Mouse (Mus musculus): ENCODE data around the gene Abcc12. TPM values are rescaled to one million over a fixed set of nuclear protein-coding genes. Genes with fewer than 3 reads are reported as not detected.
A peak's percentile ranks its signal among the peaks of the same experiment; 100 is the strongest.

Abcc12 gene
- polyA plus RNA-seq, 1 experiment from 2014 or later: 0.05 TPM

GRCm38 (mm10) chr8:86535791-86536662 lies 44.5 kb downstream of the Abcc12 start:
- 54% methylated on average over 11 of the region's 11 CpGs for WGBS
- H3K27ac ChIP-seq (ENCODE audit: low read depth, low read length): no peak overlapping the region
- H3K9me3 ChIP-seq (ENCODE audit: control insufficient read depth, low read length): no peaks in the 10 kb centered on the region
- H3K4me1 ChIP-seq (ENCODE audit: control insufficient read depth, insufficient read depth, low read length): peaks cover 9% of the 10 kb centered on the region
- H3K4me2 ChIP-seq: no peak overlapping the region
- DNase-seq (ENCODE audit: low spot score, missing footprints): peak; percentile 94
- H3K27me3 ChIP-seq (ENCODE audit: control insufficient read depth, insufficient read depth, low read length): 0 out of 2 replicates have a peak, but pooled peaks cover 2% of the 10 kb centered on the region
- H3K9ac ChIP-seq (ENCODE audit: low read length): no peak overlapping the region; the same call in 1 of the 2 replicates
- no peaks in the 10 kb centered on the region for H3K36me3 ChIP-seq (ENCODE audit: control insufficient read depth, insufficient read depth, low read length)
- no peak overlapping the region for H3K4me3 ChIP-seq (ENCODE audit: low read depth, low read length)
- ATAC-seq (ENCODE audit: low FRiP score): peak; percentile 63

DNA sequence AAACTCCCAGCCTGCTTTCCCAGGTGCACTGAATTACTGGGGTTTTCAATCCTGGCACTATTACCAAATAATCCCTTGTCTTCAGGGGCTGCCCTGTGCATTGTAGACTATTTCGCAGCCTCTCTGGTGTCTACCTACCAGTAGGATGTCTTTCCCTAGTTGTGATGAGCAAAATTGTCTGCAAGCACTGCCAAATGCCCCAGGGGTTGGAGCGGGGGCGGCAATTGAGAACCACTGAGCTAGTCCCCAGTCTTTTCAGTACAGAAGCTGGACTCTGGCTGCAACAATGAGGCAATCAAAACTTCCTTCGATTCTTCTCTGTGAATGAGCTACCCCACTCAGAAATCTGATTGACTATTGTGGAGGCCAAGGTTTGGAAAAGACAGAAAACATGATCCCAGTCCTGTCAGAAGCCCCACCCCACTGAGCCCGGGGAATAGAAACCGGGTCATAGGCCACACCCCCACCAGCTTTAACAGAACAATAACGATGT lies 45.4 kb downstream of the Abcc12 start:
- H3K27me3 ChIP-seq (ENCODE audit: control insufficient read depth, insufficient read depth, low read length): 0 out of 2 replicates have a peak, but pooled peaks cover 2% of the 10 kb centered on the region
- no peak overlapping the region for H3K9ac ChIP-seq (ENCODE audit: low read length)
- no peak for ATAC-seq (ENCODE audit: low FRiP score)
- H3K4me2 ChIP-seq: no peak overlapping the region
- DNase-seq (ENCODE audit: low spot score, missing footprints): no peak
- H3K36me3 ChIP-seq (ENCODE audit: control insufficient read depth, insufficient read depth, low read length): no peaks in the 10 kb centered on the region
- H3K4me1 ChIP-seq (ENCODE audit: control insufficient read depth, insufficient read depth, low read length): peaks cover 9% of the 10 kb centered on the region
- H3K4me3 ChIP-seq (ENCODE audit: low read depth, low read length): no peak overlapping the region
- no peak overlapping the region for H3K27ac ChIP-seq (ENCODE audit: low read depth, low read length)
- 61% methylated on average over 7 of the region's 7 CpGs for WGBS
- H3K9me3 ChIP-seq (ENCODE audit: control insufficient read depth, low read length): no peaks in the 10 kb centered on the region

DNA sequence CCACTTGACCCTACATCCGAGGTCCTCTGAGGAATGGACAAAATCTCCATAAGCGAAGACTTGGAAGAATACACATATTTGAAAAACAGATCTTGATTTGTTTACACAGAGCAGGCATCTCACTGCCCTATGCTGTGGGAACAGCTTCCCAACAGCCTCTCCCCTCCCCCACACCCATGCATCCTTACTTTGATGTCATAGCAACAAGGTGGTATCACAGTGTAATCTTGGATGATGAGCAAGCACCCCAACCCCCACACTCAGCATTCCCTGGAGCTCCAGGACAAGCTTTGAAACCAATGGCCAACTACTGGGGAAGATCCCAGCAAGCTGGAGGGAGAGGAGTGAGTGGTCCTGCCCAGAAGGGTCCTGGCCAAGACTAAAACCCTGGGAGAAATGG lies 50.8 kb downstream of the Abcc12 start:
- Histone ChIP-seq H3K9ac (ENCODE audit: low read length) (no peak overlapping the region), H3K27me3 (ENCODE audit: control insufficient read depth, insufficient read depth, low read length) (no peaks in the 10 kb centered on the region), H3K4me3 (ENCODE audit: low read depth, low read length) (no peak overlapping the region), H3K9me3 (ENCODE audit: control insufficient read depth, low read length) (no peaks in the 10 kb centered on the region), H3K36me3 (ENCODE audit: control insufficient read depth, insufficient read depth, low read length) (no peaks in the 10 kb centered on the region), H3K4me2 (no peak overlapping the region), H3K4me1 (ENCODE audit: control insufficient read depth, insufficient read depth, low read length) (no peaks in the 10 kb centered on the region), H3K27ac (ENCODE audit: low read depth, low read length) (no peak overlapping the region)
- WGBS: 78% methylated on average over 2 of the region's 2 CpGs
- DNase-seq (ENCODE audit: low spot score, missing footprints) (no peak), ATAC-seq (ENCODE audit: low FRiP score) (no peak)

DNA sequence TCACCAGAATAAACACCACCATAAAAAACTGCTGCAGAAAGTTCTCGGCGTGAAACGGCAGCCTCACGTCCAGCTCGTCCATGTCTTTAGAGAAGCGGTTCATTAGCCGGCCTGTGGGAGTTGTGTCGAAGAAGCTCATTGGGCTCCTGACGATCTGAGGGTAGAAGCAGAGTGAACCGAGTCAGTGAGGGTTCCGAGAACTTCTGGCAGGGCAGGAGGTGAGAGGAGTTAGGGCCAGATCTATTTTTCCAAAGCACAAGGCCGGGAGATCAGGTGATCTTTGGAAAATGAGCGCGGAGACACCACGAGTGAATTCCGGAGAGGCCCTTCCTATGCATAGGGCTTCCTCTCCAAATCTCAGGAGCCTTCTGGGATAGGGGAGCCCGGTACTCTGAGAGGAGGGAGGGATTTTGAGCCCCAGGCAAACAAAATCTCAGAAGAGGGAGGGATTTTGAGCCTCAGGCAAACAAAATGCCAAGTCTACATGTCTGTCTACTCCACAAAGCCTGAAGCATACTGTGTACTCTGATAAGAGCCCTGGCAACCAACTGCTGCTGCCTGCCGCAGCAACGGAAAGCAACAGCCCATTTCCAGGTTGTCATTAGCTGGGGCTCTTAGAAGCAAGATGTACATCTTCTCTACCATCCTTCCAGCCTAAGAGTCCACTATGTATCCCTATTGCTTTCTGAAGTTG lies 53.0 kb downstream of the Abcc12 start:
- 85% methylated on average over 19 of the region's 19 CpGs for WGBS

GRCm38 (mm10) chr8:86526808-86527207 lies 53.7 kb downstream of the Abcc12 start:
- no peak overlapping the region for H3K4me3 ChIP-seq (ENCODE audit: low read depth, low read length)

More for the DNA sequence above, 53.0 kb downstream of the Abcc12 start:
- ATAC-seq (ENCODE audit: low FRiP score): no peak
- Histone ChIP-seq H3K4me1 (ENCODE audit: control insufficient read depth, insufficient read depth, low read length) (no peaks in the 10 kb centered on the region), H3K9me3 (ENCODE audit: control insufficient read depth, low read length) (no peaks in the 10 kb centered on the region), H3K4me3 (ENCODE audit: low read depth, low read length) (no peak overlapping the region), H3K4me2 (no peak overlapping the region), H3K9ac (ENCODE audit: low read length) (no peak overlapping the region), H3K36me3 (ENCODE audit: control insufficient read depth, insufficient read depth, low read length) (no peaks in the 10 kb centered on the region), H3K27me3 (ENCODE audit: control insufficient read depth, insufficient read depth, low read length) (no peaks in the 10 kb centered on the region), H3K27ac (ENCODE audit: low read depth, low read length) (no peak overlapping the region)
- DNase-seq (ENCODE audit: low spot score, missing footprints): no peak

GRCm38 (mm10) chr8:86514203-86514602 lies 66.3 kb downstream of the Abcc12 start:
- Histone ChIP-seq H3K4me3 (ENCODE audit: low read depth, low read length) (no peak overlapping the region), H3K9ac (ENCODE audit: low read length) (no peak overlapping the region), H3K27me3 (ENCODE audit: control insufficient read depth, insufficient read depth, low read length) (no peaks in the 10 kb centered on the region), H3K4me2 (no peak overlapping the region), H3K9me3 (ENCODE audit: control insufficient read depth, low read length) (no peaks in the 10 kb centered on the region), H3K27ac (ENCODE audit: low read depth, low read length) (no peak overlapping the region), H3K4me1 (ENCODE audit: control insufficient read depth, insufficient read depth, low read length) (no peaks in the 10 kb centered on the region), H3K36me3 (ENCODE audit: control insufficient read depth, insufficient read depth, low read length) (no peaks in the 10 kb centered on the region)
- ATAC-seq (ENCODE audit: low FRiP score) (no peak), DNase-seq (ENCODE audit: low spot score, missing footprints) (no peak)
- 88% methylated on average over 1 of the region's 1 CpGs for WGBS

More at GRCm38 (mm10) chr8:86526808-86527207, 53.7 kb downstream of the Abcc12 start:
- Histone ChIP-seq H3K27ac (ENCODE audit: low read depth, low read length) (no peak overlapping the region), H3K36me3 (ENCODE audit: control insufficient read depth, insufficient read depth, low read length) (no peaks in the 10 kb centered on the region), H3K9me3 (ENCODE audit: control insufficient read depth, low read length) (no peaks in the 10 kb centered on the region), H3K27me3 (ENCODE audit: control insufficient read depth, insufficient read depth, low read length) (no peaks in the 10 kb centered on the region), H3K4me2 (no peak overlapping the region), H3K4me1 (ENCODE audit: control insufficient read depth, insufficient read depth, low read length) (no peaks in the 10 kb centered on the region), H3K9ac (ENCODE audit: low read length) (no peak overlapping the region)
- 95% methylated on average over 8 of the region's 8 CpGs for WGBS
- no peak for ATAC-seq (ENCODE audit: low FRiP score)
- no peak for DNase-seq (ENCODE audit: low spot score, missing footprints)

GRCm38 (mm10) chr8:86512886-86513285 lies 67.6 kb downstream of the Abcc12 start:
- Histone ChIP-seq H3K4me1 (ENCODE audit: control insufficient read depth, insufficient read depth, low read length) (no peaks in the 10 kb centered on the region), H3K9ac (ENCODE audit: low read length) (no peak overlapping the region), H3K9me3 (ENCODE audit: control insufficient read depth, low read length) (no peaks in the 10 kb centered on the region), H3K27me3 (ENCODE audit: control insufficient read depth, insufficient read depth, low read length) (no peaks in the 10 kb centered on the region), H3K4me2 (no peak overlapping the region), H3K36me3 (ENCODE audit: control insufficient read depth, insufficient read depth, low read length) (no peaks in the 10 kb centered on the region), H3K4me3 (ENCODE audit: low read depth, low read length) (no peak overlapping the region), H3K27ac (ENCODE audit: low read depth, low read length) (no peak overlapping the region)
- WGBS: 71% methylated on average over 5 of the region's 5 CpGs
- DNase-seq (ENCODE audit: low spot score, missing footprints) (no peak), ATAC-seq (ENCODE audit: low FRiP score) (no peak)

- no peak overlapping the region for H3K4me2 ChIP-seq
- ATAC-seq (ENCODE audit: low FRiP score) (no peak), DNase-seq (ENCODE audit: low spot score, missing footprints) (no peak)
- H3K4me3 ChIP-seq (ENCODE audit: low read depth, low read length): no peak overlapping the region
- no peaks in the 10 kb centered on the region for H3K27me3 ChIP-seq (ENCODE audit: control insufficient read depth, insufficient read depth, low read length)
- 69% methylated on average over 10 of the region's 10 CpGs for WGBS
- no peaks in the 10 kb centered on the region for H3K9me3 ChIP-seq (ENCODE audit: control insufficient read depth, low read length)
- no peak overlapping the region for H3K27ac ChIP-seq (ENCODE audit: low read depth, low read length)
- H3K36me3 ChIP-seq (ENCODE audit: control insufficient read depth, insufficient read depth, low read length): no peaks in the 10 kb centered on the region
- no peak overlapping the region for H3K9ac ChIP-seq (ENCODE audit: low read length)
- no peaks in the 10 kb centered on the region for H3K4me1 ChIP-seq (ENCODE audit: control insufficient read depth, insufficient read depth, low read length)
Measured at GRCm38 (mm10) chr8:86512131-86512792, 68.2 kb downstream of the Abcc12 start.

Data from midbrain, embryonic 11.5 days (tissue).